Mouse (Mus musculus) left cerebral cortex, postnatal 10 days (tissue): ENCODE results near the gene Nr2c2ap. TPM values are rescaled to one million over a fixed set of nuclear protein-coding genes. Genes with fewer than 3 reads are reported as not detected.

ENCODE experiments used
- microRNA-seq: library from miRNA; unstranded; fragments of <30 nt; microRNA quantifications from one replicate; pipeline ENCODE4 v1.2.0, GENCODE M21; 2022
- total RNA-seq, 2 experiments: library from RNA; stranded (reverse); gene quantifications; 2 replicates each; pipeline ENCODE4 v1.2.3; 2021

Gene Nr2c2ap
- total RNA-seq, 2 experiments from 2014 or later: 32.7 to 33.6 TPM

Small RNAs within 50 kb of the gene (microRNA-seq; reads per million reads assigned to microRNA genes)
- gene Mir7066: 19.5 reads per million, percentile 39 among the genes with 10 or more reads in this experiment

Other genes starting within 250 kb of the Nr2c2ap start
- gene Cilp2, start 243.6 kb upstream of the Nr2c2ap start, total RNA-seq: 1 to 10 TPM; 2.5 to 2.6 TPM
- gene Tssk6, start 229.1 kb upstream of the Nr2c2ap start, total RNA-seq: under 1 TPM; 0.26 to 0.53 TPM
- 100 to 1,000 TPM; 111 to 119 TPM for gene Ndufa13, start 228.8 kb upstream of the Nr2c2ap start, total RNA-seq
- gene Yjefn3, start 228.6 kb upstream of the Nr2c2ap start, total RNA-seq: 10 to 100 TPM; 16.9 to 17.5 TPM
- gene Gatad2a, start 134.9 kb upstream of the Nr2c2ap start, total RNA-seq: 10 to 100 TPM; 24.8 to 30.0 TPM
- gene Mau2, start 88.6 kb upstream of the Nr2c2ap start, total RNA-seq: 10 to 100 TPM; 81.6 to 82.9 TPM
- 10 to 100 TPM; 51.6 to 56.7 TPM for gene Sugp1, start 88.5 kb upstream of the Nr2c2ap start, total RNA-seq
- 1 to 10 TPM; 1.4 TPM for gene Tm6sf2, start 58.4 kb upstream of the Nr2c2ap start, total RNA-seq
- 1 to 10 TPM; 3.0 to 6.5 TPM for gene Hapln4, start 47.9 kb upstream of the Nr2c2ap start, total RNA-seq
- gene Ncan, start 10.5 kb upstream of the Nr2c2ap start, total RNA-seq: 100 to 1,000 TPM; 392 to 416 TPM
- gene Rfxank, start 7.8 kb downstream of the Nr2c2ap start, total RNA-seq: 10 to 100 TPM in 1 of 2 experiments, 1 to 10 TPM in 1; 8.3 to 10.9 TPM
- 10 to 100 TPM; 40.7 to 42.3 TPM for gene Borcs8, start 8.2 kb downstream of the Nr2c2ap start, total RNA-seq
- gene Mef2b, start 8.4 kb downstream of the Nr2c2ap start, total RNA-seq: under 1 TPM in 1 of 2 experiments, not detected in 1; 0.59 TPM
- gene Tmem161a, start 41.0 kb downstream of the Nr2c2ap start, total RNA-seq: 10 to 100 TPM; 49.0 to 55.7 TPM
- gene Slc25a42, start 81.0 kb downstream of the Nr2c2ap start, total RNA-seq: 10 to 100 TPM; 26.1 to 26.6 TPM
- gene Sugp2, start 102.9 kb downstream of the Nr2c2ap start, total RNA-seq: 100 to 1,000 TPM; 134 to 140 TPM
- gene Armc6, start 103.1 kb downstream of the Nr2c2ap start, total RNA-seq: 10 to 100 TPM; 84.6 to 85.4 TPM
- gene Homer3, start 151.5 kb downstream of the Nr2c2ap start, total RNA-seq: 1 to 10 TPM; 7.9 to 9.4 TPM
- gene Ddx49, start 171.2 kb downstream of the Nr2c2ap start, total RNA-seq: 10 to 100 TPM; 64.9 to 65.2 TPM
- 100 to 1,000 TPM; 124 to 134 TPM for gene Cope, start 171.2 kb downstream of the Nr2c2ap start, total RNA-seq
- gene Cers1, start 184.4 kb downstream of the Nr2c2ap start, total RNA-seq: 10 to 100 TPM; 97.9 to 98.4 TPM
- gene Gdf1, start 198.5 kb downstream of the Nr2c2ap start, total RNA-seq: 10 to 100 TPM in 1 of 2 experiments, 1 to 10 TPM in 1; 6.6 to 13.0 TPM
- 10 to 100 TPM; 46.9 to 48.1 TPM for gene Upf1, start 221.9 kb downstream of the Nr2c2ap start, total RNA-seq
- gene Comp, start 242.2 kb downstream of the Nr2c2ap start, total RNA-seq: under 1 TPM in 1 of 2 experiments, not detected in 1; 0.14 TPM